Mouse (Mus musculus): ENCODE measurements around the gene Dnajc28.

DNA sequence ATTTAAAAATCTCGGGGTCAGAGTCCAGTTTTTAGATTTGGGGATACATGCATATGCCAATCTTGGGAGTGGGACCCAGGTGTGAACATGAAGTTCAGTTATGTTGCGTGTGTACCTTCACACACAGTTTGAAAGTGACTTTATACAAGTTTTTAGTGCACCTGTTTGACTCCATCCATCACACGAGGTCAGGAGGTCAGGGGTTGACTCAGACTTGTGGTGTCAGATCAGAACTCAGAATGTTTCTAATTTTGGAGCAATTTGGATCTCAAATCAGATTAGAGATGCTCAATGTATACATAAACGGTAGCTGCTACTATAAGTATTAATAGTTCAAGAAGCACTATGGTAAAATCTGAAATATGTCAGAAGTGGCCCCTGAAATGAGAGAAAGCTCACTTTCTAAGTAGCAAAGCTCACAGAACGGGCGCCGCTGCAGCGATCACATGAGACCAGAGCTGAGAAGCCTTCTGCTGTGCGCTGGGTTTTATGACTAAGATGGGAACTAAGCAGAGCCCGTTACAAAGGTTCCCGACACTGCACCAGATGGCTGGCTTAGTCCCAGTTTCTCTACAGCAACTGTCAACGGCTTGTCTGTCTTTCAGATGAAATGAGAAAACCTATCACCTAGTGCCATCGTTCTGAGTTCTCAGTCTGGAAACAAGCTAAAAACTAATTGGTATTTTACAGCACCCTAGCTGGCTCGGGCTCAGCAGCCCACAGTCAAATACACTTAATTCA, 39.7 kb downstream of the Dnajc28 start:
- no peak for TF ChIP-seq CTCF (conservative IDR thresholded peaks at IDR 0.05; ENCODE audit: low read length)
- TF ChIP-seq NANOG (IDR thresholded peaks at IDR 0.05; ENCODE audit: borderline replicate concordance, low read length), result no peak
